In the genomic region with DNA sequence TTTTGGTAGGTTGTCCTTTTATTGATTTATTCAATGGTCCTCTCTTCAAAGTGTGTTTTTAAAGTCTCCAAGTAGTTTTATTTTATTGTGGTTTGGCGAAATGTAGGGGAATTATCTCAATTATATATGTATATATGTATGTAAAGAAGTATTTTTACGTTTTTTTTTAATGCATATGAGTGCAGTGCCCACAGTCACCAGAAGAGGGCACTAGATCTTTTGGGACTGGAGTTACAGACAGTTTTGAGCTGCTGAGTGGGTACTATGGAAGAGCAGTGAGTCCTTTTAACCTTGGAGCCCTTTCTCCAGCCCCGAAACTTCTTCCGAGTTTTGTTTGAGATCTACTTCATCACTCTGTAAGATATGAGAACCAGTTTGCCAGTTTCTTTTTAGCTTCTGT, we compare ENCODE assay signal across 10 mouse cellular contexts. TPM values are rescaled to one million over a fixed set of nuclear protein-coding genes. Genes with fewer than 3 reads are reported as not detected.
DNase-seq lines count a peak whose midpoint lies in the region; ATAC-seq and TF ChIP-seq lines count a peak whose summit lies in the region.
"Had no signal": no experiment of that assay in that cellular context is flagged by ENCODE, and none has a peak within 500 bp of the region (broad histone marks: within the 10 kb centered on the region; RNA-seq: fewer than 3 reads in every experiment).

No protein-coding gene starts in this region.

- H3K9me3 ChIP-seq in heart, embryonic 11.5 days (replicated peaks; ENCODE audit: control insufficient read depth, low read length), result no peaks in the 10 kb centered on the region
- H3K9me3 ChIP-seq in liver, postnatal 0 days (ENCODE audit: low read length), result no peaks in the 10 kb centered on the region
- H3K9me3 ChIP-seq: liver, embryonic 13.5 days had no signal

- H3K4me1 ChIP-seq in heart, adult 2 months (ENCODE audit: control insufficient read depth, insufficient read depth, low read length), result no peaks in the 10 kb centered on the region
- H3K4me1 ChIP-seq in heart, embryonic 11.5 days (ENCODE audit: control insufficient read depth, insufficient read depth, low read length), result no peaks in the 10 kb centered on the region
- H3K4me1 ChIP-seq in liver, postnatal 0 days (ENCODE audit: insufficient read depth), result no peaks in the 10 kb centered on the region
- H3K4me1 ChIP-seq: liver, embryonic 13.5 days had no signal

- ATAC-seq in heart, embryonic 11.5 days (replicated peaks; ENCODE audit: insufficient number of reproducible peaks, low FRiP score, low TSS enrichment), result no peak
- ATAC-seq in liver, postnatal 0 days, result no peak
- ATAC-seq: midbrain, embryonic 16.5 days had no signal

- intact Hi-C loops in heart, adult 2 months (cut with DNase I), result no loop called here

- no peaks in the 10 kb centered on the region for H3K79me2 ChIP-seq in heart, adult 2 months (replicated peaks; ENCODE audit: control insufficient read depth, insufficient read depth, low read length)

- no peak overlapping the region for H3K27ac ChIP-seq in heart, adult 2 months
- no peak overlapping the region for H3K27ac ChIP-seq in heart, embryonic 11.5 days (ENCODE audit: low read depth, low read length)
- no peak overlapping the region for H3K27ac ChIP-seq in liver, postnatal 0 days (ENCODE audit: low read depth)
- H3K27ac ChIP-seq: liver, embryonic 13.5 days had no signal

- no peak for TF ChIP-seq POLR2A in heart, adult 2 months (IDR thresholded peaks at IDR 0.05; ENCODE audit: insufficient read depth, low read depth, low read length)

- H3K27me3 ChIP-seq in heart, adult 2 months (ENCODE audit: control insufficient read depth, insufficient read depth, low read length), result no peaks in the 10 kb centered on the region
- H3K27me3 ChIP-seq in heart, embryonic 11.5 days (ENCODE audit: control insufficient read depth, insufficient read depth, low read length), result no peaks in the 10 kb centered on the region
- no peaks in the 10 kb centered on the region for H3K27me3 ChIP-seq in liver, postnatal 0 days (ENCODE audit: insufficient read depth, low read length)
- H3K27me3 ChIP-seq: liver, embryonic 13.5 days had no signal

- H3K9ac ChIP-seq in heart, adult 2 months (ENCODE audit: low read depth, low read length), result no peak overlapping the region
- no peak overlapping the region for H3K9ac ChIP-seq in heart, embryonic 11.5 days (ENCODE audit: low read depth, low read length)
- H3K9ac ChIP-seq in liver, postnatal 0 days (replicated peaks), result no peak overlapping the region
- H3K9ac ChIP-seq: liver, embryonic 13.5 days had no signal

- no peak overlapping the region for H3K4me3 ChIP-seq in heart, adult 2 months
- H3K4me3 ChIP-seq in heart, embryonic 11.5 days (ENCODE audit: low read depth, low read length), result no peak overlapping the region
- H3K4me3 ChIP-seq in liver, postnatal 0 days (ENCODE audit: low read depth, low read length), result no peak overlapping the region
- H3K4me3 ChIP-seq: liver, embryonic 13.5 days had no signal

- peak; percentile 63 for TF ChIP-seq CTCF in heart, adult 2 months (IDR thresholded peaks at IDR 0.05)
- peak; percentile 44; the same call in 1 of the 2 replicates for TF ChIP-seq CTCF in liver, postnatal 0 days (IDR thresholded peaks at IDR 0.05; ENCODE audit: low read depth)

- H3K4me2 ChIP-seq in heart, embryonic 11.5 days, result no peak overlapping the region
- H3K4me2 ChIP-seq in liver, postnatal 0 days (ENCODE audit: low read depth, low read length), result no peak overlapping the region
- H3K4me2 ChIP-seq: liver, embryonic 13.5 days had no signal

- no peak for DNase-seq in heart, adult 2 months
- DNase-seq in liver, postnatal 0 days, result peak; percentile 12
- DNase-seq in liver (no peak), ES-CJ7 (ENCODE audit: low read depth, low spot score) (peak; percentile 47)
- DNase-seq in induced T-regulatory cell, adult 2 months (ENCODE audit: low read depth), result peak; percentile 0
- no peak for DNase-seq in spleen, adult 18-20 months
- DNase-seq in left cerebral cortex, adult 18-20 months (ENCODE audit: low spot score in 2 of 2), result no peak
- DNase-seq: liver, embryonic 13.5 days had no signal

- WGBS in heart, adult 2 months, result 46% methylated on average over 4 of the region's 4 CpGs
- WGBS in heart, embryonic 11.5 days (ENCODE audit: insufficient replicate concordance), result 38% methylated on average over 4 of the region's 4 CpGs
- WGBS in liver, postnatal 0 days (ENCODE audit: insufficient replicate concordance), result 47% methylated on average over 4 of the region's 4 CpGs

- TF ChIP-seq EP300 in heart, adult 2 months (IDR thresholded peaks at IDR 0.05; ENCODE audit: insufficient read depth, low read depth, low read length), result no peak
- TF ChIP-seq EP300 in liver, postnatal 0 days (IDR thresholded peaks at IDR 0.05; ENCODE audit: low read depth), result no peak

- no peaks in the 10 kb centered on the region for H3K36me3 ChIP-seq in heart, adult 2 months (ENCODE audit: control insufficient read depth, insufficient read depth, low read length)
- H3K36me3 ChIP-seq in heart, embryonic 11.5 days (ENCODE audit: control insufficient read depth, insufficient read depth, low read length), result no peaks in the 10 kb centered on the region
- H3K36me3 ChIP-seq in liver, postnatal 0 days (replicated peaks; ENCODE audit: insufficient read depth, low read length), result no peaks in the 10 kb centered on the region
- H3K36me3 ChIP-seq: liver, embryonic 13.5 days had no signal

RNA-seq across cellular contexts. Expression of a gene that starts 59.5 kb away (rescaled TPM):
- total RNA-seq in heart, adult 2 months (2021), result not detected
- not detected in 2 replicates for polyA plus RNA-seq in heart, adult 2 months (2012; rRNA removed)
- 0.21 and 0.31 TPM in 2 replicates for polyA plus RNA-seq in heart, embryonic 11.5 days (2014; fragmentation: Nextera tagmentation; extraction: Ambion mirVana)
- 0.16 and 0.44 TPM in 2 replicates for polyA plus RNA-seq in liver, postnatal 0 days (2015; fragmentation: Nextera tagmentation; extraction: Ambion mirVana)
- under 1 TPM; 0.49 to 0.53 TPM for total RNA-seq in left cerebral cortex, adult 18-20 months (2021)

Comparison
In these comparisons a context has a peak if more than half of its experiments do, and no peak if none do; other contexts are left out.
1. DNase-seq: peak in liver, postnatal 0 days (single experiment), ES-CJ7 (single experiment) and induced T-regulatory cell, adult 2 months (single experiment); none in heart, adult 2 months (0 of 2), liver (single experiment), spleen, adult 18-20 months (0 of 2) and left cerebral cortex, adult 18-20 months (0 of 2).